Mouse (Mus musculus) midbrain, embryonic 16.5 days (tissue): Measurements from ENCODE around the gene Lrrn2. TPM values are rescaled to one million over a fixed set of nuclear protein-coding genes. Genes with fewer than 3 reads are reported as not detected.

ENCODE experiments used
- microRNA-seq: library from miRNA; unstranded; fragments of <30 nt; microRNA quantifications from one replicate; pipeline ENCODE4, GENCODE M21; 2017
- polyA plus RNA-seq: library from polyadenylated mRNA; unstranded; fragments of >200 nt; fragmentation: Nextera tagmentation; extraction: Ambion mirVana; gene quantifications from 2 replicates; pipeline ENCODE4 v1.2.1, GENCODE M21; 2015

Gene Lrrn2
- polyA plus RNA-seq, 1 experiment from 2014 or later: 59.1 TPM

Small RNA genes lying within 50 kb of the gene (microRNA-seq; reads per million reads assigned to microRNA genes)
- not detected for gene Gm44300

Other genes starting within 250 kb of the Lrrn2 start
- 42.7 and 45.4 TPM in 2 replicates for gene Nfasc, start 138.5 kb upstream of the Lrrn2 start, polyA plus RNA-seq
- 35.4 and 40.8 TPM in 2 replicates for gene Mdm4, start 150.3 kb downstream of the Lrrn2 start, polyA plus RNA-seq
- 12.3 and 14.0 TPM in 2 replicates for gene Pik3c2b, start 165.4 kb downstream of the Lrrn2 start, polyA plus RNA-seq